Mouse (Mus musculus) cerebellum, adult 9-11 months (tissue): ENCODE measurements around the gene Cyp2c23.

Source experiments
- DNase-seq: peaks from one replicate; pipeline ENCODE4 v3.0.0; 2022

Cyp2c23 gene

DNA sequence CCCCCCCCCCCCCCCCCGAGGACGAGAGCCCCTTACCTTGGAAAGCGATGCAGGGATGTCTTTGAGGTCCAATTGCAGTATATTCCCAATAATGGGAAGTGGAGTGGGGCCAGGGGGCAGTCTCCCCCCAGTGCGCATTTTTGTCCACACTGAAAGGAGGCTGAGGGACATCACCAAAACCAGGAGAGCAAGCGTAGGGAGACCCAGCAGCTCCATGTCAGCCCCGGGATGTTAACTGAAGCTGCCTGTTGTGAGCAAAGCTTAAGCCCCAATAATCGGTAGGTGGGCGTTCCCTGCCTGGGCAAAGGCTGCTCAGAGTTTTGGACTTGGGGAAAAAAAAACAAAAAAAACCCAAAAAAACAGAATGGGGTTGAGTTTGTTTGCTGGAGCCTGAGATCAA, at the start of gene Cyp2c23:
Cyp2c23 (minus strand) TSS at position 237 of the 400 bp plus-strand sequence.
- no peak for DNase-seq

DNA sequence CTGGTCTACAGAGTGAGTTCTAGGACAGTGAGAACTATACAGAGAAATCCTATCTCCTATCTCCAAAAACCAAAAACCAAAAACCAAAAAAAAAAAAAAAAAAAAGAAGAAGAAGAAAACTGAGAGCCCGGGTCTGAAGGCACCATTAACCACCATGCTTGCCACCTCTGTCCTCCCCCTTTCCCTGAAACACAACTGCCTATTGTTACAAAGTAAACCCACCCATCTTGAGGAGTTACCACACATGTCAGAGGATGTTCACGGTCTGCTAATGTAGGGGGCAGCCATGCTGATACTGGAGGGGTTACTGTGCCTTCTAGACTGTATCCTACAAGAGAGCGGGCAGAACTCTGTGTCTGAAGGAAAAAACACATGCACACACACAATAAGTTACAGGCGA, 48.0 kb upstream of the Cyp2c23 start:
- DNase-seq = no peak

DNA sequence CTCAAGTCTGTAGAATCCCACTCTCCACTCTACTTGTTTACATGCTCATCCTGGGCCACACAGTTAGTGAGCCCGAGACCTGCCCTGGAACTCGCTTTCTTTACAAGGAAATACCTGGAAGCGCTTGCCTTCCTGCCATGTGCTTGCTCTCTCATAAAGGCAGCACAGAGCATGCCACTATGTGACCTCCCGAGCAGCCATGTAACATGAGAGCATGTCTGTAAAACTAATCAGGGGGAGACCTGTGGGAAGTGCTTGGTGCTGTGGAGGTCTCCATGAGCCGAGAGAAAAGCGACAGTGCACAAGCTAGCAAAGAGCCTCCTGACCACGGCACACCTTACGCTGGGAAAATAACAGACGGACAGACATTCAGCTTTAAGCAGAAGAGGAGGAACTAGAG, 47.4 kb upstream of the Cyp2c23 start:
- no peak for DNase-seq

DNA sequence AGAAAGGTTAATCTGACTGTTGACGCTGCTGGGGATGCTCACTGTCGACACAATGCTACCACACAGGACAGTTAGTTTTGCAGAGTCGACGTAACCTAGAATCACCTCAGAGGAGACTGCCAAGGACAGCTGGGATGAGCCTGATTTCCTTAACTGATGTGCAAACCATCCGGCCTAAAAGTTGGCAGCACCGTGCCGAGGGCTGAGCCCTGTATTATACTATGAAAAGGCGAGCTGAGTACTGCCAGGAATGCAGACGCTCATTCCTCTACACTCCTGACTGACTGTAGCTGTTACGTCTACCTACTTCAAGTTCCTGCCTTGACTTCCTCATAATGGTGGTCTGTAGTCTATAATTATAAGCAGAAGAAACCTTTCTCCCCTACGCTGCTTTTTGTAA, 46.0 kb upstream of the Cyp2c23 start:
- no peak for DNase-seq

DNA sequence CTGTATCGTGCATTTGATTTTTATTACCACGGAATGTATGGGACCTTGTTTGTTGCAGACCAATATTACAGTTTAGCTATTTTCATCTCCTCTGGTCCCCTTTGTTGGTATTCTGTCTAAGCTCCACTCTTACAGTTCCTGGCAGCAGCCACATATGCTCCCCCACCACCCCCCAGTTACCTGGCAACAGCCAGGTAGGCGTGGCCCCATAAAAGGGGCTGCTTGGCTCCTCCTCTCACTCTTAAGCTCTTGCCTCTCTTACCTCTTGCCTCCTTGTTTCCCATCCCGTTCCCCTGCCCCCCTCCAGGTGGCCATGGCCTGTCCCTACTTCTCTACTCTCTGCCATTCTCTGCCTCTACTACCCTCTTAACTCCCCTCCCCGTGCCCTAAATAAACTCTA, 42.2 kb upstream of the Cyp2c23 start:
- peak; percentile 33 for DNase-seq

DNA sequence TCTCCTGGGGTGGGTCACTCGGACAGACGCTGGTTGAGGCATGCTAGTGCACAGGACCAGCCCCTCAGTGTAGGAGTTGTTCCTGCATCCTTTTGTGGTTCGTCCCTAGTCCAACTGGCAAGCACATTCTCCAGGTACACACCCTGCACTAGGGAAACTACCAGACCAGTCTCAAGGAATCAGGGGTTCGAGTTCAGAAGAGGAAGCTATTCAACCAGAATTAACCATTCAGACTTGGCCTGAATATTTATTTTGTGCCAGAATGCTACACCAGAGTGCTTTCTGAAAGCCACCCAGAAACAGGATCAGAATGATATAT, 40.9 kb upstream of the Cyp2c23 start:
- no peak for DNase-seq

DNA sequence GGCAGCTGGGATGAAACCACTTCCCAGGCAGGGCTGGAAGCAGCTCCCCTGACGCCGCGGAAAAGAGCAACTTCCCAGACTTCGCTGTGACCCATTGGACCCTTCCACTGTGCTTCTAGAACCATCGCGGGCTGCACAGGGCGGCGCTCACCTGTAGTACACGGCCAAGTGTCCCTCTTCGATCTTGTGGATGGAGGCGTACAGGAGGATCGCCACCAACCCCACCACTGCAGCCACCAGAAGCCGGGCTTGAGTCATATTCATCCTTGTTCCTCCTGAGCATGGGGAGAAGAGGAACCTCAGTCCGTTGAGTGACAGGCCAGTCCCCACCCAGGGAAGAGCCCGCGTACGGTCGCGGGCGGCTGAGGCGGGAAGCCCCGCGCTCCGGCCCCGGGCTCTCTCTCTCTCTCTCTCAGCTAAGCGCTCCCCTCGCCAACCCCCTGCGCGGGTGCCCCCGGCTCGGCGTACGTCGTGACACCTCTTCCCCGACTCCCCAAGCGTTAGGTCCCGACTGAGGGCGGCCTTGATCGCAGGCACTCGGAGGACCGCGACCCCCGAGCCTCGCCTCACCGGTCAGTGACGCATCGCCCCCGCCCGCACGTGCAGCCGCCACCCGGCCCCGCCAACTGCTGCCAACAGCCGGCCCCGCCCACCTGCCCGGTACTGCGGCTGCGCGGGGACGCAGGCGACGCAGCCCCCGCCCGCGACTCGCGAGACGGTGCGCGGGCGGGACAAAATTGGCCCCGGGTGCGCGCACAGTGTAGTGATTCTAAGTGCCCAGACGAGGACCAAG, 40.3 kb upstream of the Cyp2c23 start, which contains the start of gene Erlin1:
Erlin1 (minus strand) TSS at position 665 of the 793 bp plus-strand sequence.
- peak; percentile 91 for DNase-seq

DNA sequence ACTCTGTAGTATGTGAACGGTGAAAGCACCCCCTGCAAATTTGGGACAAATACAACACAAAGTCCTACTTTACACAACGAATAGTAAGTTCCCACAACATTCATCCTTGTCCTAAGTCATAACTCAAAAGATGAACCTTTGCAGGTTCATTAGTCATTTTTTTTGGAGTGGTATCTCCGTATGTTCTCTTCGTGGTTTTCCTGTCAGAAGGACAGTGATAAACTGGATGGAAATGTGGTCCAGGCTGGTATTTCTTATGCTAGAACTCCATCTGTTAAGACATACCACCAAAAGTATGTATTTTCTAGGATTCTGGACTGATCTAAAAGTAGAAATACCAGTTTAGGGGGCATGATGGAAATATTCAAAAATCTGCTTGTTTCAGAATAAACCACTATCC, 39.2 kb upstream of the Cyp2c23 start:
- DNase-seq = no peak

DNA sequence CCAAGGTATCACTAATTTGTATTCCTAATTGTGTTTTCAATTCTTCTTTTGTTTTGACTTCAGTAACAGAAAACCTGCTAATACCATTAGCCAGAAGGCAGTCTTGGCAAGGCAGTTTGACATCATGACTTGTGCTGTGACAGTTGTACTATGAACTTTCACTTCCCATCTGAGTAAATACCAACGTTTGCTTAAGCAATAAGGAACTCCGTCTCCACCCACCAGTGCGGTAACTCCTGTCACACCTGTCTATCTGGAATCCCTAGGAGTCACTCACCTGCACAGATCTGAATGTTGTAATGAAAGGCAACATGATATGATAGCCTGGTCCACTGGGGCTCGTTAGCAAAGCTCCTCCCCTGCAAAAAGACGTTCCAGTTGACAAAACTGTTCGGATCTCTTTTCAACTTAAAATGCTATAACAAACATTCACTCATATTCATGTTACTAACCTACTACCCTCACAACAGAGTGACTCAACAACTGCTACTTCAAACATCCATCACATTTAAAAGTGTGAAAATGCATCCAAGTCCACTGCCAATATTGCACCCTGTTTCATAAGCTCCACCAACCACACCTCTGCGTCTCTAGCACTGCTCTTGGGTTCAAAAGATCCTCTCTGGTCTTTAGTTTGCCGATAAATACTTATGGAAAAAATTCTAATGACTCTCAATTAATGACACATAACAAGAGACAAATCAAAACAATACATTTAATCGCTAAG, 38.5 kb upstream of the Cyp2c23 start:
- DNase-seq = no peak

DNA sequence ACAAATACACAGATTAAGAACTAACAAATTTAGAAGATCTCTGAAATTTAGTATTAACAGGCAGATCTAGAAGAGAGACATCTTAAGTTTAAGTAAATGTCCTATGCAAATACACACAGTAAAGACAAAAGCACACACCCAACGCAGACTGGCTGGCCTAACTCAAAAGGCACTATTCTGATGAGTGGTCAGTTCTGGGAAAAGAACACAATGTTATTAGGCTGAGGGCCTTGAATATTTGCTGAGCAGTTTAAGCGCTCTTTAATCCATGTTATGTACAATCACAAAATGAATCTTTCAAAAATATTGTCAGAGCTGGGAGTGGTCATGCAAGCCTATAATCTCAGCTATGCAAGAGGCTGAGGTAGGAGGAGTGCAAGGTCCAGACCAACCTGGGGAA, 35.7 kb upstream of the Cyp2c23 start:
- DNase-seq = no peak

DNA sequence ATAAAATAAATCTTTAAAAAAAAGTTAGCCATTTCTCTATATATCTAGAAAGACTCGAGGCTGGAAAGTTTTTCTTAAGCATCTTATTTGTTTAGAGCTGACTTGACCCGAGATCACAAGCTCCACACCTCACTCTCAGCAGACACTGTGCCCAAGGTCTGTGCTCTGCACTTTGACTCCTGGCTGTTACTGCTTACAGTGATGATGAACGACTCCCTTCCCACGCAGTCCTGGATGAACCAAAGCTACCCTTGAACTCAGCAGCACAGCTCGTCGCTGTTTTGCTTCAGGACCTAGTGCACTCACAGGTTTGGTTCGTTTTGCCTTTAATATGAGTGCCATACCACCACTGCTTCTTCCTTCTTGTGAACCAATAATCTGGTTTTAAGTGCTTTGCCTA, 34.8 kb upstream of the Cyp2c23 start:
- DNase-seq = no peak

DNA sequence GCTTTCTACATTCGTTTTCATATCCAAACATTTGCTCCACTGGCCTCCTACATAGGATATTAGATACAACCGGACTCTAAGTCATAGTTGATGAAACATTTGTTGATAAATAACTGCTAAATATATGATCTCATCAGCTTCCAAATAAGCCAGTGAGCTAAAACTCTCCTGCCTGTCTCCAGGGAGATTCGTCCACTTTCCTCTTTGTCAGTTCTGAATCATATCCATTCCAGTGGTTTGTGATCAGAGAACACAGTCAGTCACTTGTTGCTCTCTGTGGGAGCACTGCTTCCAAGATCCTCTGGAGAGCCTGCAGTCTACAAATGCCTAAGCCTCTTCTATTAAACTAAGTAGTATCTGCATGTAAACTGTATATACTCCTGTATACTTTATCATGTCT, 31.2 kb upstream of the Cyp2c23 start:
- no peak for DNase-seq

DNA sequence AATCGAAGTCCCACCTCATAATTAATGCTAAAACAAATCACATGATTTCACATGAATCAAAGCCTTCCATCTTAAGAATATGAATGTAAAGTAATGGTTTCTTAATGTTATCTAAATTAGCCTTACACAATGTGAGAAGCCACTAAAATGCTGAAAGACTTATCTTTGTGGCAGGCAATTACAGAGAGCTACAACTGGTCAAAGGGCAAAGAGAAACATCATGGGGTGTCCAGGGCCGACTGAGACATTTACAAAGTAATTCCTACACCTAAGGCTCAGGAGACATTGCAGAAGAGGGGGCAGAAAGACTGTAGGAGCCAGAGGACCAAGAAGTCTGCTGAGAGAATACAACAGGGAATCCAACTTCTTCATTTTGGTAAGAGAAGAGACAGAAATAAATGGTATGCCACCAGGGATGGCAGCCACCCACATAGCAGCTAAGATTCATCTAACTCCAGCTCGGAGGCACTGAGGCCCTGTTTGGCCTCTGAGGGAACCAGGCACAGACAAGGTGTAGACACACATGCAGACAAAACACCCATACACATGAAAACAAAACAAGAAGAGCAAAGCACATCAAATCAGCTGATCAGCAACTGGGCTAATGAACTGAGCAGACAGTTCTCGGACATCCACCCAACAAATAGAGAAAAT, 26.3 kb upstream of the Cyp2c23 start:
- no peak for DNase-seq

DNA sequence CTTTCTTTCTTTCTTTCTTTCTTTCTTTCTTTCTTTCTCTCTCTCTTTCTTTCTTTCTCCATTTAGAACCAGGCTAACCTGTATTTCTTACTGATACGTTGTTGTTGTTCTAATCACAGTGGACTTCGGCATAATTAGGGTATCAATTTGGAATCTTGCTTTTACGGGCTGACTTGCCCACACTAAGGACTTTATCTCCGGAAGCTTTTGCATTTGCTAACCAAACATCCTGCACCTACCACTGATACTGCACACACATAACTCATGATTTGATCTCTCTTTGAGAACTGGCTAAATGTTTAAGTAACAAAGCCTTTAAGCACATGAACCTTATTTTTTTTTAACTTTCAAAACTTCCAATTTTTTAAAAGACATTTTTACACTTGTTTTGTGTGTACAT, 21.4 kb upstream of the Cyp2c23 start:
- no peak for DNase-seq

DNA sequence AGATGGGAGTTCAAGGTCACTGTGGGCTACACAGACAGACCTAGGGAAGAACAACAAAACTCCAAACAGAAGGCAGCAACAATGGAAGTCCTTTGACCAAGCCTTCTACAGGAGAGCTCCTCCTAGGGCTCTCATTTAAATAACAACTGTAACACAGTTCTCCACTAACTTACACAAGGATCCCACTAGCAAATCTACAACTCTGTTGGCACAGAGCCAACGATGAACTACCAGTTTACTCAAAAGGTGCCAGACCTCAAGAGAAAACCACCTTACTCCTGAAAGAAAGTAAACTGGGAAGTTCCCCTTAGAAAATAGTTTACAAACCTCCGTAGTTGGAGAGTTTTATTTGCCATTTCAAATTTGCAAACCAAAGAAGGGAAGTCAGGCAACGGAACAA, 20.3 kb upstream of the Cyp2c23 start:
- DNase-seq = no peak

DNA sequence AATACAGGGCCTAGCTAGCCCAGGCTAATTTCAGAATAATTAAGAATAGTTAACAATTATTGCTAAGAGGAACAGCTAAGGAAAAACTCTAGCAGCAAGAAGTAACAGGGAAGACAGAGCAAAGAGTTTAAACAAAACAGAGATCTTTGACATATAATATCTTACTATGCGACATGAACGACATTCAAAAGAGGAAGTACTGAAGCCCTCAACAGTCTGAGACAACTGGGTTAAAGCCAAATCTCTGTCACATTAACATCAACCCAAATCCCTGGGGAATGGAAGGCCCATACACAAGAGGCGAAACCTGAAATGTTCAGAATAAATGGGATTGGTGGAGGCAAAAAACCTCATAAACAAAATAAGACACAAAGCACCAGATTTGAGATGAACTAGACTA, 16.8 kb upstream of the Cyp2c23 start:
- DNase-seq = no peak

DNA sequence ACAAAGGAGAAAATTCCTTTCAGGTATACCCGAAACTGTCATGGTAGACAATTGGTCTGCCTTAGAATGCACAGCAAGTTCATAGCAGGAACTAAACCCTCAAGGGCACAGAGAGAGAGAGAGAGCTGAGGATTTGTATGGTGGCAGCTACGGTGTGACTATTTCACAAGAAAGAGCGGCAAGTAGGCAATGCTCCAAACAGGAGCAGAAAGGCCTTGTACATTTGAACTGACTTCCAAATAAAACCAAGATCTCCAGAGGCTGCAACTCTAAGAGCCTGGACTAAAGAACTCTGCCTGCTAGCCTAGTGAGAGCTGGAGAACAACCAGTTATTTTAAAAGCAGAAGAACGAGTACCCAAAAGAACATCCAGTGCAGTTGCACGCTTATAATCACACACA, 13.1 kb upstream of the Cyp2c23 start:
- no peak for DNase-seq

DNA sequence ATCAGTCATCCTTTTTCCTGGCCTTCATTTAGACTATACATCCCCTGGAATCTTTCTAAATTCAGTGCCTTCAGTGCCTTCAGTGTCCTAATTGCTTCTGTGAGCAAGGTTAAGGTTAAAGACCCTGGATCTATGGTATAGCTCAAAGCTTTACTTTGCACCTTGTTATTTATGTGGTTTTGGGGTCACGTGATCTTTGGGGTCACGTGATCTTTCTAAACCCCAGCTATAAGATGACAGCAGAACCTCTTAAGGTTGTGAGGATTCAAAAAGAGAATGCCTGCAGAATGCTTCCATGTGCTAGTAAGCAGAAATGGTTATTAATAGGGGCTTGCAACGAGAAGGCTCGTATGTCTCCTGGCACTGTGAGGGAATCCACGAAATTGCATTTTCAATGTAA, 4.4 kb upstream of the Cyp2c23 start:
- no peak for DNase-seq

DNA sequence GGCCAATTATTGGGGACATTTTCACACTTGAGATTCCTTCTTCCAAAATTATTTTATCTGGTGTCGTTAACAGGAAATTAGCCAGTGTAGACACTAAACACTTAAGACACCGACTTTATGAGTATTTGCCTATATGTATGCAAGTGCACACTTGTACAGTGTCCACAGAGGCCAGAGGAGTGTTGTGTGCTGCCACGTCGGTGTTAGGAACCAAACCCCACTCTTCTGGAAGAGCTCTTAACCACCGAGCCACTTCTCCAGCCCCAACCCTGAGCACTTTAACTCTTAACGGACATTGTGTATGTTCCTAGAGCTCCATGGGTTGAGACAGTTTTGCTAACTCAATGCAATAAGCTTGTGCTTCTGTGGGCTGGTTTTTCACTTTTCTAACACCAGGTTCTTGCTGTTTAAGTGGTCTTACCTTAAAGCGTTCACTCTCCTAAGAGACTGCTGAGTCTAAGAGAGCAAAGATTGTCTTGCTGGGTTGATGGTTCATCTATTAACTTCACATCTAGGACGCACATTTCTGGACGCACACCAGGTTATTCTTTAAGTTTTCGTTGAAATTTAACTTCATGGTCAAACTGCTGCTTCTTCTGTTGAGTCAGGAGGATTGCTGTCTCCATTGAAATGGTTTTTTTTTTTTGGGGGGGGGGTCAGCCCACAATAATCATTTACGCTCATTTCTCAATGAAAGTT, 3.2 kb upstream of the Cyp2c23 start:
- DNase-seq = no peak

DNA sequence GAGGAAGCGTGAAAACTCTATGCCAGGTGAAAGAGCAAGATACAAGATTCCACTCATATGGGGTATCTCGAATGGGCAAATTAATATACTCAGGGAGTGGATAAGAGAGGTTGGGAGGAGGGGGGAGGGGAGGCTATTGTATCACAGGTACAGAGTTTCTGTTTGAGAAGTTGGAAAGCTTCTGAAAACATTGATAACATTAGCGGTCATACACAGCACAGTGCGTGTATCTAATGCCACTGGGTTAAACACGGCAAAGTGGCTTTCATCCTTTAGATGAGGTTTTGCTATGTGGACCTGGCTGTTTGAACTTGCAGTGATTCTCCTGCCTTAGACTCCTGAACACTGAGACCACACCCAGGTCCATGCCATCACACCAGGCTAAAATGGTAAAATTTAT, 1.0 kb upstream of the Cyp2c23 start:
- no peak for DNase-seq

DNA sequence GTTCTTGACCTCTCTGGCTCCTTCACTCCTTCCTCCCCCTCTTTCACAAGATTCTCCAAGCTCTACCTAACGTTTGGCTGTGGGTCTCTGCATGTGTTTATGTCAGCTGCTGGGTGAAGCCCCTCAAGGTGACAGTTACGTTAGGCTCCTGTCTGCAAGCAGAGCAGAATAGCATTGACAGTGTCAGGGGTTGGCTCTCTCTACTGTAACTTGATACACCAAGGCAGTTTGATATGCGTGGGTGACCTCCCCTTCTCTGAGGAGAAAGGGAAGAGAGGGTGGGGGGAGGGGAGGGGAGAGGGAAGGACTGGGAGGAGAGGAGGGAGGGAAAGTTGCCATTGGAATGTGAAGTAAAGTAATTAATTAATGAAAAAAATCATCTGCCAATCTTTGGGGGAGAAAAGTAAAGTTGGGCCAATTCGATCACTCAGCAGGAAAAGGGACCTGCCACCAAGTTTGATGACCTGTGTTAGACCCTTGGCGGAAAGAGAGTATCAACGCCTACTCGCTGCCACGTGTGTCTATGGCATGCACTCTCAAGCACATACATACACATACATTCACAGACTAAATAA, 2.0 kb downstream of the Cyp2c23 start:
- no peak for DNase-seq

DNA sequence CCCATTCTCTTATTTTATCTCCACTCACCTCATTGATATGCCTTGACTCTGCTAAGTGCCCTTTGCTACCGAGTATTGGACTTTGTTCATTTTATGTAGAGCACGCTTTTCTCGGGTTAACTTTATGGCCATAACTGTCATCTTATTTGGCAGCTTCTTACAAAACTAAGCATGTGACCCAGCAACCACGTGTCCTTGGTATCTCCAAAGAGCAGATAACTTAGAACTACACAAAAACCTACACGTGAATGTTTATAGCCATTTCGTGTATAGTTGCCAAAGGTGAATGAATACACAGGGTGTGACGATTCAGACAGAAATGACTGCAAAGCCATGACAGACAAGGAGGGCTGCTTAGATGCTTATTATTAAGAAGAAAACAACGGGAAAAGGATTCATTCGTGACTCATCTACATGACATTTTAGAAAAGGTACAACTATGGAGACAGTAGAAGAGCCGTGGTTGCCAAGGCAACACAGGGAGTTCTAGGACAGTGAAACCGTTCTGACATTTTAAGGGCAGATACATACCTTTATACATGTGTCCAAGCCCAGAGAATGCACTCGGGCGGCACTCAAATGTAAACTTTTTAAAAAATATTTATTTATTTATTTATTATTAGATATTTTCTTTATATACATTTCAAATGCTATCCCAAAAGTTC, 4.0 kb downstream of the Cyp2c23 start:
- DNase-seq = no peak

DNA sequence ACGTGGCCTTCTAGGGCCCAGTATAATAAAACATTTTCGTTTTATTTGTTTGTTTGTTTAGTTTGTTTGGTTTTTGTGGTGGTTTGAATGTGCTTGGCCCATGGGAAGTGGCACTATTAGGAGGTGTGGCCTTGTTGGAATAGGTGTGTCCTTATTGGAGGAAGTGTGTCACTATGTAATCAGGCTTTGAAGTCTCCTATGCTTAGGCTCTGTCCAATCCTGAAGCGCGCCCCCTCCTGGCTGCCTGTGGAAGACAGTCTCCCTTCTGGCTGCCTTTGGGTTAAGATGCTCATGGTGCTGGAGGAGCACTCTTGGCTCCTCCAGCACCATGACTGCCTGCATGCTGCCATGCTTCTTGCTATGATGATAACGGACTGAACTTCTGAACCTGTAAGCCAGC, 5.9 kb downstream of the Cyp2c23 start:
- no peak for DNase-seq
